Mouse (Mus musculus) leukemia stem cell, adult 10-12 weeks (primary cell): ENCODE data around the gene Golt1b. TPM values are rescaled to one million over a fixed set of nuclear protein-coding genes. Genes with fewer than 3 reads are reported as not detected.

Experiments
- polyA plus RNA-seq: library from polyadenylated mRNA; stranded (reverse); fragments of >175 nt; gene quantifications from 2 replicates; pipeline ENCODE4 v1.2.3, GENCODE M21; 2012; ENCODE audit warnings: low replicate concordance

The Golt1b gene
- 19.9 and 59.1 TPM in 2 replicates for polyA plus RNA-seq

GRCm38 (mm10) chr6:142387011-142387754, at the start of gene Golt1b, which contains the start of gene Recql:
TSS of gene Golt1b (plus strand) at chr6:142387221.
TSS of gene Recql (minus strand) at chr6:142387087.

GRCm38 (mm10) chr6:142345440-142346038, 41.5 kb upstream of the Golt1b start, which contains the start of gene Pyroxd1:
TSS of gene Pyroxd1 (plus strand) at chr6:142345654.

GRCm38 (mm10) chr6:142412906-142413491, 26.0 kb downstream of the Golt1b start, which contains the start of gene Spx:
TSS of gene Spx (plus strand) at chr6:142413441.

Other genes starting within 250 kb of the Golt1b start
- 0.54 TPM in 1 of 2 replicates, not detected in the other for gene Slco1a6, start 178.7 kb upstream of the Golt1b start, polyA plus RNA-seq
- not detected in 2 replicates for gene Iapp, start 88.8 kb upstream of the Golt1b start, polyA plus RNA-seq
- gene Slco1a5, start 64.2 kb upstream of the Golt1b start, polyA plus RNA-seq = not detected in 2 replicates
- gene Pyroxd1, start 41.6 kb upstream of the Golt1b start, polyA plus RNA-seq = 0.35 and 0.41 TPM in 2 replicates
- gene Recql, start 134 bp upstream of the Golt1b start, polyA plus RNA-seq = 2.1 and 3.7 TPM in 2 replicates
- gene Spx, start 26.2 kb downstream of the Golt1b start, polyA plus RNA-seq = 0.35 and 0.46 TPM in 2 replicates
- gene Gys2, start 85.9 kb downstream of the Golt1b start, polyA plus RNA-seq = not detected in 2 replicates
- 0.27 TPM in 1 of 2 replicates, not detected in the other for gene Ldhb, start 120.7 kb downstream of the Golt1b start, polyA plus RNA-seq
- 3.1 and 3.4 TPM in 2 replicates for gene Kcnj8, start 184.4 kb downstream of the Golt1b start, polyA plus RNA-seq